Mouse (Mus musculus): ENCODE results near the gene Scgn. TPM values are rescaled to one million over a fixed set of nuclear protein-coding genes. Genes with fewer than 3 reads are reported as not detected.

Scgn gene
- polyA plus RNA-seq, 1 experiment from 2014 or later, result 3.7 TPM

Small RNA genes within 50 kb of the gene (microRNA-seq; reads per million reads assigned to microRNA genes)
- gene Gm44344, result not detected

Other genes with a start within 250 kb of the Scgn start
- gene Hist1h3c, start 245.6 kb downstream of the Scgn start, polyA plus RNA-seq (2015; fragmentation: Nextera tagmentation; extraction: Ambion mirVana), result 1.6 and 2.0 TPM in 2 replicates
- gene Hist1h2bb, start 244.5 kb downstream of the Scgn start, polyA plus RNA-seq (2015; fragmentation: Nextera tagmentation; extraction: Ambion mirVana), result 0.86 and 0.95 TPM in 2 replicates
- 14.5 and 16.2 TPM in 2 replicates for gene Hist1h2ab, start 240.1 kb downstream of the Scgn start, polyA plus RNA-seq (2015; fragmentation: Nextera tagmentation; extraction: Ambion mirVana)
- gene Hist1h3b, start 238.9 kb downstream of the Scgn start, polyA plus RNA-seq (2015; fragmentation: Nextera tagmentation; extraction: Ambion mirVana), result 4.9 and 6.7 TPM in 2 replicates
- 1.5 TPM in 1 of 2 replicates, not detected in the other for gene Hist1h4b, start 234.2 kb downstream of the Scgn start, polyA plus RNA-seq (2015; fragmentation: Nextera tagmentation; extraction: Ambion mirVana)
- gene Hist1h4a, start 230.0 kb downstream of the Scgn start, polyA plus RNA-seq (2015; fragmentation: Nextera tagmentation; extraction: Ambion mirVana), result not detected in 2 replicates
- gene Hist1h3a, start 228.8 kb downstream of the Scgn start, polyA plus RNA-seq (2015; fragmentation: Nextera tagmentation; extraction: Ambion mirVana), result 1.5 and 1.9 TPM in 2 replicates
- gene Hist1h1a, start 227.5 kb downstream of the Scgn start, polyA plus RNA-seq (2015; fragmentation: Nextera tagmentation; extraction: Ambion mirVana), result 0.70 and 1.0 TPM in 2 replicates
- gene Trim38, start 221.3 kb downstream of the Scgn start, polyA plus RNA-seq (2015; fragmentation: Nextera tagmentation; extraction: Ambion mirVana), result not detected in 2 replicates
- not detected in 2 replicates for gene Slc17a2, start 184.2 kb downstream of the Scgn start, polyA plus RNA-seq (2015; fragmentation: Nextera tagmentation; extraction: Ambion mirVana)
- not detected in 2 replicates for gene Slc17a3, start 151.8 kb downstream of the Scgn start, polyA plus RNA-seq (2015; fragmentation: Nextera tagmentation; extraction: Ambion mirVana)
- gene Slc17a1, start 123.5 kb downstream of the Scgn start, polyA plus RNA-seq (2015; fragmentation: Nextera tagmentation; extraction: Ambion mirVana), result not detected in 2 replicates
- not detected in 2 replicates for gene Slc17a4, start 76.2 kb downstream of the Scgn start, polyA plus RNA-seq (2015; fragmentation: Nextera tagmentation; extraction: Ambion mirVana)
- not detected in 2 replicates for gene Hist1h2ba, start 57.1 kb downstream of the Scgn start, polyA plus RNA-seq (2015; fragmentation: Nextera tagmentation; extraction: Ambion mirVana)
- not detected in 2 replicates for gene Hist1h2aa, start 56.8 kb downstream of the Scgn start, polyA plus RNA-seq (2015; fragmentation: Nextera tagmentation; extraction: Ambion mirVana)

Measured in forebrain, embryonic 16.5 days (tissue).